ENCODE assay signal across 13 mouse cellular contexts in the genomic region with DNA sequence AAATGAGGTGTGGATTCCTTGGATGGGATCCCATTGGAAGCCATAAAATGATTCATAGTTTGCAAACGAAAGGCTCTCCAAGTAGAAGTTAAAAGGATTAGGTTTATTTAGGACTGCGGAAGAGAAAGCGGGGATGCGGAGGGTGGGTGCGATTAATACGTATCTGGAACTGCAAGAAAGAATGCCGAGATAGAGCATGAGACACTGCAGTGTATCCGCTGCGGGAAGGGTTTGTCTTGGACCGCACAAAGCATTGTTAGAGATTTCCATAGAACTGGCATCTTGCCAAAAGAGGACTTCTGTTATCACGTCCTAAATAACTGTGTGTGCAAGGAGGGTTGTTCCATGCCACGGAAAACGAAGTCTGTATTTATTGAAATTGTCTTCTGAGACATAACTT.
DNase-seq lines count a peak whose midpoint lies in the region; ATAC-seq and TF ChIP-seq lines count a peak whose summit lies in the region.
"Had no signal": no experiment of that assay in that cellular context is flagged by ENCODE, and none has a peak within 500 bp of the region (broad histone marks: within the 10 kb centered on the region; RNA-seq: fewer than 3 reads in every experiment).

No protein-coding gene starts in this region.

- H3K4me2 ChIP-seq in kidney, postnatal 0 days (ENCODE audit: low read length), result peak overlapping the region; percentile 34; the same call in 1 of the 2 replicates
- H3K4me2 ChIP-seq in kidney, embryonic 14.5 days (replicated peaks; ENCODE audit: low read depth, low read length), result no peak overlapping the region
- H3K4me2 ChIP-seq in midbrain, postnatal 0 days (ENCODE audit: low read depth, low read length, poor library complexity, severe bottlenecking), result no peak overlapping the region
- H3K4me2 ChIP-seq in midbrain, embryonic 11.5 days, result no peak overlapping the region
- peak overlapping the region; percentile 4; the same call in 1 of the 2 replicates for H3K4me2 ChIP-seq in heart, embryonic 12.5 days
- H3K4me2 ChIP-seq in stomach, embryonic 14.5 days (replicated peaks; ENCODE audit: low read depth, low read length), result peak overlapping the region; percentile 22
- H3K4me2 ChIP-seq: limb, embryonic 12.5 days; neural tube, embryonic 12.5 days had no signal

- H3K9ac ChIP-seq in kidney, postnatal 0 days (ENCODE audit: low read depth, low read length), result no peak overlapping the region
- H3K9ac ChIP-seq in kidney, embryonic 14.5 days (ENCODE audit: low read depth, low read length), result no peak overlapping the region
- H3K9ac ChIP-seq in midbrain, postnatal 0 days (replicated peaks; ENCODE audit: low read length, poor library complexity, severe bottlenecking), result no peak overlapping the region
- H3K9ac ChIP-seq in midbrain, embryonic 11.5 days (ENCODE audit: low read length), result no peak overlapping the region
- no peak overlapping the region for H3K9ac ChIP-seq in heart, embryonic 12.5 days
- H3K9ac ChIP-seq in stomach, embryonic 14.5 days (replicated peaks; ENCODE audit: low read depth, low read length), result no peak overlapping the region
- H3K9ac ChIP-seq: limb, embryonic 12.5 days; neural tube, embryonic 12.5 days had no signal

- H3K4me3 ChIP-seq in kidney, postnatal 0 days (replicated peaks; ENCODE audit: low read depth, low read length), result no peak overlapping the region
- H3K4me3 ChIP-seq in kidney, embryonic 14.5 days (ENCODE audit: low read length), result no peak overlapping the region
- H3K4me3 ChIP-seq in midbrain, postnatal 0 days (ENCODE audit: low read depth, low read length), result no peak overlapping the region
- no peak overlapping the region for H3K4me3 ChIP-seq in midbrain, embryonic 11.5 days (ENCODE audit: low read depth, low read length)
- no peak overlapping the region for H3K4me3 ChIP-seq in heart, embryonic 12.5 days
- H3K4me3 ChIP-seq in stomach, embryonic 14.5 days (ENCODE audit: low read depth, low read length), result no peak overlapping the region
- H3K4me3 ChIP-seq: erythroblast, embryonic 14.5 days; limb, embryonic 12.5 days; megakaryocyte, embryonic 14.5 days; neural tube, embryonic 12.5 days had no signal

- WGBS in kidney, postnatal 0 days, result 57% methylated on average over 13 of the region's 13 CpGs
- 76% methylated on average over 13 of the region's 13 CpGs for WGBS in kidney, embryonic 14.5 days
- 66% methylated on average over 13 of the region's 13 CpGs for WGBS in midbrain, postnatal 0 days
- 90% methylated on average over 13 of the region's 13 CpGs for WGBS in midbrain, embryonic 11.5 days
- WGBS in heart, embryonic 12.5 days, result 50% methylated on average over 13 of the region's 13 CpGs
- WGBS in stomach, embryonic 14.5 days, result 55% methylated on average over 13 of the region's 13 CpGs

- H3K36me3 ChIP-seq in kidney, postnatal 0 days (ENCODE audit: insufficient read depth, low read length), result no peaks in the 10 kb centered on the region
- no peaks in the 10 kb centered on the region for H3K36me3 ChIP-seq in kidney, embryonic 14.5 days (ENCODE audit: control insufficient read depth, insufficient read depth, low read length)
- H3K36me3 ChIP-seq in midbrain, postnatal 0 days (ENCODE audit: insufficient read depth, low read length), result no peaks in the 10 kb centered on the region
- H3K36me3 ChIP-seq in midbrain, embryonic 11.5 days (ENCODE audit: control insufficient read depth, insufficient read depth, low read length), result no peaks in the 10 kb centered on the region
- H3K36me3 ChIP-seq in heart, embryonic 12.5 days, result no peaks in the 10 kb centered on the region
- no peaks in the 10 kb centered on the region for H3K36me3 ChIP-seq in stomach, embryonic 14.5 days (ENCODE audit: control insufficient read depth, insufficient read depth, low read length)
- H3K36me3 ChIP-seq: limb, embryonic 12.5 days; neural tube, embryonic 12.5 days had no signal

- ATAC-seq in kidney, postnatal 0 days (replicated peaks; ENCODE audit: low FRiP score, low read depth), result no peak
- ATAC-seq in kidney, embryonic 14.5 days (ENCODE audit: low FRiP score, low TSS enrichment), result no peak
- no peak for ATAC-seq in midbrain, postnatal 0 days (ENCODE audit: low FRiP score)
- no peak for ATAC-seq in midbrain, embryonic 11.5 days (ENCODE audit: low FRiP score)
- ATAC-seq in heart, embryonic 12.5 days (ENCODE audit: insufficient number of reproducible peaks, low FRiP score), result peak; percentile 79
- no peak for ATAC-seq in stomach, embryonic 14.5 days (ENCODE audit: insufficient number of reproducible peaks, insufficient read depth, low FRiP score, low read depth)
- ATAC-seq in megakaryocyte-erythroid progenitor cell, adult 5-6 weeks (replicated peaks; ENCODE audit: low FRiP score, low TSS enrichment, poor library complexity, severe bottlenecking), result no peak
- ATAC-seq in megakaryocyte, adult 5-6 weeks (ENCODE audit: poor library complexity, severe bottlenecking), result no peak

- no peaks in the 10 kb centered on the region for H3K4me1 ChIP-seq in kidney, postnatal 0 days (replicated peaks; ENCODE audit: insufficient read depth, low read length)
- H3K4me1 ChIP-seq in kidney, embryonic 14.5 days (ENCODE audit: control insufficient read depth, insufficient read depth, low read length), result no peaks in the 10 kb centered on the region
- no peaks in the 10 kb centered on the region for H3K4me1 ChIP-seq in midbrain, postnatal 0 days (ENCODE audit: insufficient read depth, low read length)
- no peaks in the 10 kb centered on the region for H3K4me1 ChIP-seq in midbrain, embryonic 11.5 days (ENCODE audit: control insufficient read depth, insufficient read depth, low read length)
- peaks cover 7% of the 10 kb centered on the region for H3K4me1 ChIP-seq in heart, embryonic 12.5 days (replicated peaks)
- no peaks in the 10 kb centered on the region for H3K4me1 ChIP-seq in stomach, embryonic 14.5 days (ENCODE audit: control insufficient read depth, insufficient read depth, low read length)
- H3K4me1 ChIP-seq: megakaryocyte, embryonic 14.5 days; neural tube, embryonic 12.5 days had no signal

- no peaks in the 10 kb centered on the region for H3K9me3 ChIP-seq in kidney, postnatal 0 days (replicated peaks; ENCODE audit: low read length)
- no peaks in the 10 kb centered on the region for H3K9me3 ChIP-seq in kidney, embryonic 14.5 days (ENCODE audit: control insufficient read depth, low read length)
- H3K9me3 ChIP-seq in midbrain, postnatal 0 days (ENCODE audit: low read length), result no peaks in the 10 kb centered on the region
- H3K9me3 ChIP-seq in midbrain, embryonic 11.5 days (ENCODE audit: control insufficient read depth, low read length), result no peaks in the 10 kb centered on the region
- no peaks in the 10 kb centered on the region for H3K9me3 ChIP-seq in heart, embryonic 12.5 days (replicated peaks)
- no peaks in the 10 kb centered on the region for H3K9me3 ChIP-seq in stomach, embryonic 14.5 days (ENCODE audit: control insufficient read depth, low read depth, low read length)
- H3K9me3 ChIP-seq: limb, embryonic 12.5 days; neural tube, embryonic 12.5 days had no signal

- no peak for TF ChIP-seq CTCF in kidney, postnatal 0 days (IDR thresholded peaks at IDR 0.05; ENCODE audit: low read depth)
- no peak for TF ChIP-seq CTCF in midbrain, postnatal 0 days (IDR thresholded peaks at IDR 0.05)

- peak; percentile 8 for DNase-seq in kidney, postnatal 0 days (ENCODE audit: low spot score)
- peak; percentile 12 for DNase-seq in midbrain, postnatal 0 days (ENCODE audit: low spot score)
- no peak for DNase-seq in midbrain, embryonic 11.5 days (ENCODE audit: low spot score, missing footprints)
- DNase-seq: right cerebral cortex, adult 18-20 months had no signal

- H3K27ac ChIP-seq in kidney, postnatal 0 days, result no peak overlapping the region
- no peak overlapping the region for H3K27ac ChIP-seq in kidney, embryonic 14.5 days (ENCODE audit: low read depth, low read length)
- H3K27ac ChIP-seq in midbrain, postnatal 0 days (ENCODE audit: low read depth, low read length), result no peak overlapping the region
- no peak overlapping the region for H3K27ac ChIP-seq in midbrain, embryonic 11.5 days (ENCODE audit: low read depth, low read length)
- 0 out of 2 replicates have a peak overlapping the region, but pooled peaks have one; percentile 48 for H3K27ac ChIP-seq in heart, embryonic 12.5 days (ENCODE audit: poor library complexity, severe bottlenecking)
- no peak overlapping the region for H3K27ac ChIP-seq in stomach, embryonic 14.5 days (ENCODE audit: low read length)
- H3K27ac ChIP-seq: limb, embryonic 12.5 days; neural tube, embryonic 12.5 days had no signal

- H3K27me3 ChIP-seq in kidney, postnatal 0 days (ENCODE audit: insufficient read depth, low read length), result no peaks in the 10 kb centered on the region
- H3K27me3 ChIP-seq in kidney, embryonic 14.5 days (ENCODE audit: control insufficient read depth, insufficient read depth, low read length), result no peaks in the 10 kb centered on the region
- H3K27me3 ChIP-seq in midbrain, postnatal 0 days (ENCODE audit: insufficient read depth, low read length), result no peaks in the 10 kb centered on the region
- no peaks in the 10 kb centered on the region for H3K27me3 ChIP-seq in midbrain, embryonic 11.5 days (ENCODE audit: control insufficient read depth, insufficient read depth, low read length)
- no peaks in the 10 kb centered on the region for H3K27me3 ChIP-seq in heart, embryonic 12.5 days (replicated peaks)
- H3K27me3 ChIP-seq in stomach, embryonic 14.5 days (ENCODE audit: control insufficient read depth, insufficient read depth, low read length), result no peaks in the 10 kb centered on the region
- H3K27me3 ChIP-seq: limb, embryonic 12.5 days; megakaryocyte, embryonic 14.5 days; neural tube, embryonic 12.5 days had no signal

Comparison
In these comparisons a context has a peak if more than half of its experiments do, and no peak if none do; other contexts are left out.
1. H3K4me2 ChIP-seq: peak in kidney, postnatal 0 days (single experiment), heart, embryonic 12.5 days (single experiment) and stomach, embryonic 14.5 days (single experiment); none in kidney, embryonic 14.5 days (single experiment), midbrain, postnatal 0 days (single experiment) and midbrain, embryonic 11.5 days (single experiment).